Mouse (Mus musculus) lung, postnatal 0 days (tissue): ENCODE measurements around the gene Fam227b.

Source experiments
- CTCF ChIP-seq: IDR thresholded peaks from 2 replicates; pipeline ENCODE4 v1.5.1; 2016; ENCODE audit warnings: antibody characterized with exemption, mild to moderate bottlenecking
- EP300 ChIP-seq: IDR thresholded peaks from 2 replicates; pipeline ENCODE4 v1.6.1; 2016; ENCODE audit warnings: antibody characterized with exemption, mild to moderate bottlenecking, control low read depth

DNA sequence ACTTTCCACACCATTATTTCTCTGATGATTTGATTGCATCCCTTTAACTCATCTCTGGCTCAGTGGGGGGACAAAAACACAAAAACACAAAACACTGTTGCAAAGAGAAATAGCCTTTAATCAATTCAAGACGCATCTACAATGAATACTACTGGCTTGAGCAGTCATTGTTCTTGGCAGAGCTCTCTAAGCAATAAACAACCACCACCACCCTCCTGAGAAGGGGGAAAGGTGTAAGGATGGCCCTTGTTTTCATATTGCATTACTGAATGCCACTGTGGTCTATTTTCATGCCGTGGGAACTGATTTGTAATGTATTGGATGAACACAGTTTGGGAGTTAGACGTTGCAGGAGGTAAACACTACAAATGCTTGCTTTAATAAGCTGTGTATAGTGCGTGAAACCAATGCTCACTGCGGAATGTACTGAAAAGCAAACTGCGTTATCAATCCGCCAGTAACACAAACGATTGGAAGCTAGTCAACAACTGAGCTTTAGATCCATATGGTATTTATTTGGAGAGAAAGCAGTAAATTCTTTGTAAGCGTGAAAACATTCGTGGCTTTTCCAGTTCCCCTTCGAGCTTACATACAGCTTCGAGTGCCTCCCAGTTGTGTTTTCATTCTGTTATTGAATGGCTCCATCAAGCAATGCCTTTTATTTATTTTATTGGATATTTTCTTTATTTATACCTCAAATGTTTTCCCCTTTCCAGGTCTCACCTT lies 44.0 kb upstream of the Fam227b start:
- TF ChIP-seq EP300 (no peak), CTCF (no peak)
